Mouse (Mus musculus) left cerebral cortex, postnatal 10 days (tissue): ENCODE measurements around the gene Zup1. TPM values are rescaled to one million over a fixed set of nuclear protein-coding genes. Genes with fewer than 3 reads are reported as not detected.

Source experiments
- total RNA-seq, 2 experiments: library from RNA; stranded (reverse); gene quantifications; 2 replicates each; pipeline ENCODE4 v1.2.3; 2021

Zup1 gene
- total RNA-seq, 2 experiments from 2014 or later: 13.2 to 15.0 TPM

Other genes starting within 250 kb of the Zup1 start
- gene Sult3a2, start 164.6 kb downstream of the Zup1 start, total RNA-seq: 1 to 10 TPM in 1 of 2 experiments, not detected in 1; 1.1 TPM
- not detected for gene Sult3a1, start 93.5 kb downstream of the Zup1 start, total RNA-seq
- gene Rsph4a, start 46.2 kb downstream of the Zup1 start, total RNA-seq: 1 to 10 TPM; 3.6 to 4.5 TPM
- gene Rwdd1, start 68.4 kb upstream of the Zup1 start, total RNA-seq: 100 to 1,000 TPM; 102 to 104 TPM
- 1 to 10 TPM in 1 of 2 experiments, under 1 TPM in 1; 0.28 to 1.1 TPM for gene Trappc3l, start 86.3 kb upstream of the Zup1 start, total RNA-seq
- not detected for gene Calhm4, start 93.0 kb upstream of the Zup1 start, total RNA-seq
- gene Calhm5, start 145.2 kb upstream of the Zup1 start, total RNA-seq: 1 to 10 TPM; 1.6 to 1.7 TPM
- under 1 TPM; 0.32 to 0.77 TPM for gene Calhm6, start 176.7 kb upstream of the Zup1 start, total RNA-seq